Mouse (Mus musculus) cerebellum, postnatal 4 days (tissue): ENCODE data around the gene Mta1.
A peak's percentile ranks its signal among the peaks of the same experiment; 100 is the strongest.

Source experiments
- DNase-seq, 2 experiments: peaks; one replicate each; pipeline ENCODE4 v3.0.0; 2022; ENCODE audit warnings: low spot score in 2 of 2, mixed read lengths in 1 of 2

The Mta1 gene

GRCm38 (mm10) chr12:113097749-113098281 is at the start of gene Mta1:
Mta1 (plus strand) TSS chr12:113098278.
- peak in 1 of 2 experiments; percentile 55 for DNase-seq

- DNase-seq: no peak
These were observed 48.2 kb upstream of the Mta1 start for GRCm38 (mm10) chr12:113049836-113050235.

GRCm38 (mm10) chr12:113050671-113051070 is 47.4 kb upstream of the Mta1 start:
- no peak for DNase-seq

GRCm38 (mm10) chr12:113051628-113052403 is 46.3 kb upstream of the Mta1 start:
- DNase-seq: no peak

GRCm38 (mm10) chr12:113056089-113056488 is 42.0 kb upstream of the Mta1 start:
- no peak for DNase-seq

- no peak for DNase-seq
These were observed 37.9 kb upstream of the Mta1 start for GRCm38 (mm10) chr12:113060178-113060577.

- no peak for DNase-seq
These were observed 36.5 kb upstream of the Mta1 start for GRCm38 (mm10) chr12:113061606-113062005.

- DNase-seq: no peak
These were observed 35.9 kb upstream of the Mta1 start for GRCm38 (mm10) chr12:113062201-113062600.

GRCm38 (mm10) chr12:113063700-113064099 is 34.4 kb upstream of the Mta1 start:
- DNase-seq: no peak

GRCm38 (mm10) chr12:113068002-113068401 is 30.1 kb upstream of the Mta1 start:
- no peak for DNase-seq

GRCm38 (mm10) chr12:113069389-113069788 is 28.7 kb upstream of the Mta1 start:
- no peak for DNase-seq

- no peak for DNase-seq
These were observed 26.8 kb upstream of the Mta1 start for GRCm38 (mm10) chr12:113071321-113071720.

GRCm38 (mm10) chr12:113071827-113072226 is 26.3 kb upstream of the Mta1 start:
- no peak for DNase-seq

- DNase-seq: peak in 1 of 2 experiments; percentile 54
These were observed 24.4 kb upstream of the Mta1 start for GRCm38 (mm10) chr12:113073420-113074328.

GRCm38 (mm10) chr12:113074329-113075062 is 23.6 kb upstream of the Mta1 start, which contains the start of gene Tex22:
Tex22 (plus strand) TSS chr12:113074502.
- DNase-seq: peak; percentile 72 to 87

- DNase-seq: peak; percentile 78 to 92
These were observed 23.0 kb upstream of the Mta1 start for GRCm38 (mm10) chr12:113075063-113075454.

- DNase-seq: no peak
These were observed 22.6 kb upstream of the Mta1 start for GRCm38 (mm10) chr12:113075486-113075885.

GRCm38 (mm10) chr12:113087276-113087675 is 10.8 kb upstream of the Mta1 start:
- no peak for DNase-seq

GRCm38 (mm10) chr12:113088026-113088425 is 10.1 kb upstream of the Mta1 start:
- no peak for DNase-seq

GRCm38 (mm10) chr12:113089107-113089506 is 9.0 kb upstream of the Mta1 start:
- no peak for DNase-seq

GRCm38 (mm10) chr12:113090053-113090452 is 8.0 kb upstream of the Mta1 start:
- DNase-seq: no peak

- no peak for DNase-seq
These were observed 1.0 kb upstream of the Mta1 start for GRCm38 (mm10) chr12:113097040-113097439.
